Mouse (Mus musculus): ENCODE results near the gene Atp8b5.

DNA sequence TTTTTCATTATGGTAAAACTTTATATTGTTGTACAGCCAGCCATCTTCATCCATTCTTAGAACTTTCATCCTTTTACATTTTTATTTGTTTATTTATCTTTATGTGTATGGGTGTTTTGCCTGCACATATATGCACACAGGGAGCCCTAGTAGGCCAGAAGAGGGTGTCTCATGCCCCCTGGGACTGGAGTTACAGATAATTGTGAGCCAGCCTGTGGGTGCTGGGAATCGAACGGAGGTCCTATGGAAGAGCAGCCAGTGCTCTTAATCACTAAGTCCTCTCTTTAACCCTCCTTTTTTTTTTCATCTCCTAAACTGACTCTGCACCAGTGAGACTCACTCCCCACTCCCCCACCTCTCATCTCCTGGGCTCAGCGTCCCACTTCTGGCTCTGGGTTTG is 117.6 kb downstream of the Atp8b5 start:
- TF ChIP-seq CTCF (IDR thresholded peaks at IDR 0.05; ENCODE audit: extremely low read depth, insufficient read length, insufficient replicate concordance, low read depth, low read length) (no peak), POLR2A (IDR thresholded peaks at IDR 0.05; ENCODE audit: low read depth, low read length) (no peak)
